Comparison of ENCODE assay signal across 8 mouse cellular contexts in the genomic region with DNA sequence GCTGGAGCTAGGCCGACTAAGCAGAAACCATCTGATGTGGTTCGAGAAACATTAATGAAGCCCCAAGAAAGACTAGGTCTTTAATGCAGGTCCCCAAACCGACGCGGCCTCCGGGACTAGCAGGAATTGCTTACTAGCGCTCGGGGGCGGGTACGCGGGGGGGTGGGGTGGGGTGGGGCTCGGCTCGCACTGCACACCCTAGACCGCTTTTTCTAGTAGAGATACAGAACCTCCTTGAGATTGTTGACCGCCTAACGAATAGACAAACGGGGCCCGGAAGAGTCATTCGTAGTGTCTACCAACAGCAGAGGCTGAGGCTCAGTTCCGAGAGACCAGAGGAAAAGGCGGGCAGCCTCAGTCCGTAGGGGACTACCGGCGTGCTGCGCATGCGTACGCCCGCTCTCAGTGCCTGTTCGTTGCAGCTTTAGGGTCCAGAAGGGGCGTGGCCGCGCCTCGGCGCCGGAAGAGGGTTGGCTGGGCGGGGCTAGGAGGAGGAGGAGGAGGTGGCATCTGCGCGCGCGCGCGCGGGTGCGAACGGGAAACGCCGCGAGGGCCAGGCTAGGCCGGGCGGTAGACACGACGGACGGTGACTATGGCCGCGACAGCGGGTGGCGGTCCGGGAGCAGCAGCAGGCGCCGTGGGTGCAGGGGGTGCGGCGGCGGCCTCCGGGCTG. TPM values are rescaled to one million over a fixed set of nuclear protein-coding genes. Genes with fewer than 3 reads are reported as not detected.
DNase-seq lines count a peak whose midpoint lies in the region; ATAC-seq and TF ChIP-seq lines count a peak whose summit lies in the region.

No protein-coding gene starts in this region.

- peak overlapping the region; percentile 84 for H3K4me3 ChIP-seq in hindbrain, embryonic 13.5 days

- no peak for TF ChIP-seq CTCF in Patski (IDR thresholded peaks at IDR 0.05)

- WGBS in hindbrain, embryonic 13.5 days = under 1% methylated on average over 64 of the region's 64 CpGs

- peak overlapping the region; percentile 94 for H3K9ac ChIP-seq in hindbrain, embryonic 13.5 days

- POLR2A ChIA-PET in Patski (lab: Charles Lee) = interaction anchor here (1.0 kb wide), 1 partner anchor 18 kb away, joined by 4 read pairs; no protein-coding TSS in a partner anchor

- peak; percentile 92 for ATAC-seq in Patski
- peak; percentile 97 for ATAC-seq in hindbrain, embryonic 13.5 days (ENCODE audit: low FRiP score)

- CTCF ChIA-PET in Patski (lab: Charles Lee) = interaction anchor here (1.9 kb wide), 1 partner anchor 14 kb away, joined by 6 read pairs; the partner anchor contains the start of genes Dhx30 and Smarcc1

- H3K36me3 ChIP-seq in hindbrain, embryonic 13.5 days = peaks cover 16% of the 10 kb centered on the region

- peak overlapping the region; percentile 91 for H3K27ac ChIP-seq in hindbrain, embryonic 13.5 days

- H3K27me3 ChIP-seq in Patski = no peaks in the 10 kb centered on the region
- no peaks in the 10 kb centered on the region for H3K27me3 ChIP-seq in hindbrain, embryonic 13.5 days

- H3K4me1 ChIP-seq in hindbrain, embryonic 13.5 days (replicated peaks) = peaks cover 44% of the 10 kb centered on the region

- H3K9me3 ChIP-seq in hindbrain, embryonic 13.5 days = no peaks in the 10 kb centered on the region

- DNase-seq in Patski (ENCODE audit: low read depth, low spot score) = peak; percentile 85
- peak; percentile 100 for DNase-seq in cerebellum, postnatal 14 days
- peak; percentile 97 to 99 for DNase-seq in frontal cortex, postnatal 14 days (ENCODE audit: low spot score in 2 of 2)
- DNase-seq in layer of hippocampus, postnatal 25 days (ENCODE audit: extremely low spot score in 1 of 2, low spot score in 1 of 2) = peak; percentile 93 to 98
- DNase-seq in lung, postnatal 25 days (ENCODE audit: low spot score) = peak; percentile 99
- DNase-seq in retina, embryonic 14.5 days (ENCODE audit: low spot score) = peak; percentile 100
- DNase-seq in thymus, postnatal 4 days = peak; percentile 100

- in situ Hi-C loops in Patski (cut with MboI; ENCODE audit: low pct_unique_long_range_greater_than_20kb) = no loop called here

- peak overlapping the region; percentile 62 for H3K4me2 ChIP-seq in hindbrain, embryonic 13.5 days

RNA-seq across cellular contexts. Expression of gene Dhx30, which starts 14.0 kb away (rescaled TPM):
- 120 TPM for polyA plus RNA-seq in Patski (2021)
- polyA plus RNA-seq in hindbrain, embryonic 13.5 days (2015; fragmentation: Nextera tagmentation; extraction: Ambion mirVana) = 186 and 189 TPM in 2 replicates
- 100 to 1,000 TPM; 161 to 170 TPM for total RNA-seq in layer of hippocampus, postnatal 25 days (2021)

RNA-seq across cellular contexts. Expression of gene Smarcc1, which starts 14.2 kb away (rescaled TPM):
- polyA plus RNA-seq in Patski (2021) = 65.4 TPM
- 133 and 135 TPM in 2 replicates for polyA plus RNA-seq in hindbrain, embryonic 13.5 days (2015; fragmentation: Nextera tagmentation; extraction: Ambion mirVana)
- 10 to 100 TPM; 54.6 to 65.9 TPM for total RNA-seq in layer of hippocampus, postnatal 25 days (2021)

Comparison
In these comparisons a context has a peak if more than half of its experiments do, and no peak if none do; other contexts are left out.
1. Peak in every context shown above with its lines: DNase-seq, ATAC-seq, H3K4me3 ChIP-seq and H3K27ac ChIP-seq.